Mouse (Mus musculus): Measurements from ENCODE around the gene Selenoh. TPM values are rescaled to one million over a fixed set of nuclear protein-coding genes. Genes with fewer than 3 reads are reported as not detected.

Selenoh gene
- polyA plus RNA-seq, 1 experiment from 2014 or later, result 66.4 TPM

- peaks cover 28% of the 10 kb centered on the region for H3K4me1 ChIP-seq (ENCODE audit: control insufficient read depth, low read depth, low read length)
- peak overlapping the region; percentile 63; the same call in 1 of the 2 replicates for H3K27ac ChIP-seq (ENCODE audit: low read length)
- H3K36me3 ChIP-seq (ENCODE audit: control insufficient read depth, insufficient read depth), result no peaks in the 10 kb centered on the region
- no peaks in the 10 kb centered on the region for H3K9me3 ChIP-seq (replicated peaks; ENCODE audit: control insufficient read depth, low read length)
- no peaks in the 10 kb centered on the region for H3K27me3 ChIP-seq (ENCODE audit: control insufficient read depth, insufficient read depth, low read depth, low read length)
- ATAC-seq (ENCODE audit: low read depth), result peak; percentile 58; the same call in 1 of the 2 replicates
- no peak overlapping the region for H3K4me3 ChIP-seq (ENCODE audit: low read depth, low read length)
- H3K9ac ChIP-seq (ENCODE audit: low read depth, low read length), result no peak overlapping the region; the same call in 1 of the 2 replicates
- 59% methylated on average over 3 of the region's 3 CpGs for WGBS (ENCODE audit: insufficient replicate concordance)
- H3K4me2 ChIP-seq (ENCODE audit: low read depth, low read length), result no peak overlapping the region
Measured at GRCm38 (mm10) chr2:84627036-84627435, 43.5 kb downstream of the Selenoh start.

- Histone ChIP-seq H3K27me3 (ENCODE audit: control insufficient read depth, insufficient read depth, low read depth, low read length) (no peaks in the 10 kb centered on the region), H3K9ac (ENCODE audit: low read depth, low read length) (no peak overlapping the region), H3K27ac (ENCODE audit: low read length) (peak overlapping the region; percentile 22), H3K36me3 (ENCODE audit: control insufficient read depth, insufficient read depth) (no peaks in the 10 kb centered on the region), H3K4me2 (ENCODE audit: low read depth, low read length) (no peak overlapping the region), H3K4me3 (ENCODE audit: low read depth, low read length) (no peak overlapping the region), H3K9me3 (replicated peaks; ENCODE audit: control insufficient read depth, low read length) (no peaks in the 10 kb centered on the region), H3K4me1 (ENCODE audit: control insufficient read depth, low read depth, low read length) (peaks cover 27% of the 10 kb centered on the region)
- WGBS (ENCODE audit: insufficient replicate concordance), result 68% methylated on average over 7 of the region's 7 CpGs
- ATAC-seq (ENCODE audit: low read depth), result peak; percentile 46; the same call in 1 of the 2 replicates
Measured at GRCm38 (mm10) chr2:84626366-84626975, 44.1 kb downstream of the Selenoh start.

GRCm38 (mm10) chr2:84624201-84624600 is 46.4 kb downstream of the Selenoh start:
- Histone ChIP-seq H3K4me3 (ENCODE audit: low read depth, low read length) (no peak overlapping the region), H3K36me3 (ENCODE audit: control insufficient read depth, insufficient read depth) (peaks cover 7% of the 10 kb centered on the region), H3K4me2 (ENCODE audit: low read depth, low read length) (no peak overlapping the region), H3K9me3 (replicated peaks; ENCODE audit: control insufficient read depth, low read length) (no peaks in the 10 kb centered on the region), H3K27ac (ENCODE audit: low read length) (peak overlapping the region; percentile 16; the same call in 1 of the 2 replicates), H3K27me3 (ENCODE audit: control insufficient read depth, insufficient read depth, low read depth, low read length) (no peaks in the 10 kb centered on the region), H3K4me1 (ENCODE audit: control insufficient read depth, low read depth, low read length) (peaks cover 27% of the 10 kb centered on the region), H3K9ac (ENCODE audit: low read depth, low read length) (no peak overlapping the region)
- 87% methylated on average over 17 of the region's 17 CpGs for WGBS (ENCODE audit: insufficient replicate concordance)
- no peak for ATAC-seq (ENCODE audit: low read depth)

- no peak overlapping the region for H3K9ac ChIP-seq (ENCODE audit: low read depth, low read length)
- no peaks in the 10 kb centered on the region for H3K9me3 ChIP-seq (replicated peaks; ENCODE audit: control insufficient read depth, low read length)
- peaks cover 27% of the 10 kb centered on the region for H3K4me1 ChIP-seq (ENCODE audit: control insufficient read depth, low read depth, low read length)
- H3K27ac ChIP-seq (ENCODE audit: low read length), result peak overlapping the region; percentile 21
- no peaks in the 10 kb centered on the region for H3K27me3 ChIP-seq (ENCODE audit: control insufficient read depth, insufficient read depth, low read depth, low read length)
- H3K4me2 ChIP-seq (ENCODE audit: low read depth, low read length), result no peak overlapping the region
- H3K4me3 ChIP-seq (ENCODE audit: low read depth, low read length), result no peak overlapping the region
- no peak for ATAC-seq (ENCODE audit: low read depth)
- H3K36me3 ChIP-seq (ENCODE audit: control insufficient read depth, insufficient read depth), result peaks cover 7% of the 10 kb centered on the region
- 36% methylated on average over 3 of the region's 3 CpGs for WGBS (ENCODE audit: insufficient replicate concordance)
Measured at GRCm38 (mm10) chr2:84623428-84624119, 47.0 kb downstream of the Selenoh start.

- Histone ChIP-seq H3K27ac (ENCODE audit: low read length) (no peak overlapping the region), H3K4me3 (ENCODE audit: low read depth, low read length) (no peak overlapping the region), H3K9ac (ENCODE audit: low read depth, low read length) (no peak overlapping the region), H3K4me2 (ENCODE audit: low read depth, low read length) (no peak overlapping the region), H3K9me3 (replicated peaks; ENCODE audit: control insufficient read depth, low read length) (no peaks in the 10 kb centered on the region), H3K36me3 (ENCODE audit: control insufficient read depth, insufficient read depth) (peaks cover 7% of the 10 kb centered on the region), H3K27me3 (ENCODE audit: control insufficient read depth, insufficient read depth, low read depth, low read length) (no peaks in the 10 kb centered on the region), H3K4me1 (ENCODE audit: control insufficient read depth, low read depth, low read length) (peaks cover 27% of the 10 kb centered on the region)
- no peak for ATAC-seq (ENCODE audit: low read depth)
- 66% methylated on average over 2 of the region's 2 CpGs for WGBS (ENCODE audit: insufficient replicate concordance)
Measured at GRCm38 (mm10) chr2:84622668-84623067, 47.9 kb downstream of the Selenoh start.

- no peak overlapping the region for H3K27ac ChIP-seq (ENCODE audit: low read length)
- no peak for ATAC-seq (ENCODE audit: low read depth)
- H3K9me3 ChIP-seq (replicated peaks; ENCODE audit: control insufficient read depth, low read length), result no peaks in the 10 kb centered on the region
- no peak overlapping the region for H3K4me2 ChIP-seq (ENCODE audit: low read depth, low read length)
- H3K4me3 ChIP-seq (ENCODE audit: low read depth, low read length), result no peak overlapping the region
- no peaks in the 10 kb centered on the region for H3K27me3 ChIP-seq (ENCODE audit: control insufficient read depth, insufficient read depth, low read depth, low read length)
- H3K9ac ChIP-seq (ENCODE audit: low read depth, low read length), result no peak overlapping the region
- H3K4me1 ChIP-seq (ENCODE audit: control insufficient read depth, low read depth, low read length), result peaks cover 18% of the 10 kb centered on the region
- 86% methylated on average over 21 of the region's 21 CpGs for WGBS (ENCODE audit: insufficient replicate concordance)
- peaks cover 18% of the 10 kb centered on the region for H3K36me3 ChIP-seq (ENCODE audit: control insufficient read depth, insufficient read depth)
Measured at GRCm38 (mm10) chr2:84619646-84620340, 50.8 kb downstream of the Selenoh start.

Other genes with a start within 250 kb of the Selenoh start
- gene Calcrl, start 245.4 kb downstream of the Selenoh start, polyA plus RNA-seq (2015; fragmentation: Nextera tagmentation; extraction: Ambion mirVana), result 13.2 and 16.2 TPM in 2 replicates
- gene Tfpi, start 194.0 kb downstream of the Selenoh start, polyA plus RNA-seq (2015; fragmentation: Nextera tagmentation; extraction: Ambion mirVana), result 15.5 and 17.6 TPM in 2 replicates
- gene Ctnnd1, start 20.0 kb downstream of the Selenoh start, polyA plus RNA-seq (2015; fragmentation: Nextera tagmentation; extraction: Ambion mirVana), result 14.9 and 16.0 TPM in 2 replicates
- gene Btbd18, start 11.7 kb downstream of the Selenoh start, polyA plus RNA-seq (2015; fragmentation: Nextera tagmentation; extraction: Ambion mirVana), result 0.04 TPM in 2 replicates
- not detected in 2 replicates for gene Gm28635, start 7.3 kb upstream of the Selenoh start, polyA plus RNA-seq (2015; fragmentation: Nextera tagmentation; extraction: Ambion mirVana)
- gene Med19, start 7.6 kb upstream of the Selenoh start, polyA plus RNA-seq (2015; fragmentation: Nextera tagmentation; extraction: Ambion mirVana), result 17.1 TPM in 2 replicates
- 69.7 and 76.5 TPM in 2 replicates for gene Tmx2, start 8.4 kb upstream of the Selenoh start, polyA plus RNA-seq (2015; fragmentation: Nextera tagmentation; extraction: Ambion mirVana)
- 17.7 and 18.9 TPM in 2 replicates for gene Zdhhc5, start 44.4 kb upstream of the Selenoh start, polyA plus RNA-seq (2015; fragmentation: Nextera tagmentation; extraction: Ambion mirVana)
- gene Clp1, start 56.6 kb upstream of the Selenoh start, polyA plus RNA-seq (2015; fragmentation: Nextera tagmentation; extraction: Ambion mirVana), result 49.7 and 56.2 TPM in 2 replicates
- gene Ypel4, start 63.3 kb upstream of the Selenoh start, polyA plus RNA-seq (2015; fragmentation: Nextera tagmentation; extraction: Ambion mirVana), result 69.6 and 79.1 TPM in 2 replicates
- 0.89 and 0.95 TPM in 2 replicates for gene Gm19426, start 72.9 kb upstream of the Selenoh start, polyA plus RNA-seq (2015; fragmentation: Nextera tagmentation; extraction: Ambion mirVana)
- gene Serping1, start 104.7 kb upstream of the Selenoh start, polyA plus RNA-seq (2015; fragmentation: Nextera tagmentation; extraction: Ambion mirVana), result 119 and 133 TPM in 2 replicates
- gene Ube2l6, start 128.1 kb upstream of the Selenoh start, polyA plus RNA-seq (2015; fragmentation: Nextera tagmentation; extraction: Ambion mirVana), result 486 and 542 TPM in 2 replicates
- gene Smtnl1, start 151.9 kb upstream of the Selenoh start, polyA plus RNA-seq (2015; fragmentation: Nextera tagmentation; extraction: Ambion mirVana), result 0.47 and 0.50 TPM in 2 replicates
- 27.3 and 29.8 TPM in 2 replicates for gene Timm10, start 156.2 kb upstream of the Selenoh start, polyA plus RNA-seq (2015; fragmentation: Nextera tagmentation; extraction: Ambion mirVana)
- 185 and 205 TPM in 2 replicates for gene Slc43a1, start 168.1 kb upstream of the Selenoh start, polyA plus RNA-seq (2015; fragmentation: Nextera tagmentation; extraction: Ambion mirVana)
- gene Rtn4rl2, start 215.9 kb upstream of the Selenoh start, polyA plus RNA-seq (2015; fragmentation: Nextera tagmentation; extraction: Ambion mirVana), result not detected in 2 replicates

All from liver, embryonic 16.5 days (tissue).